Mouse (Mus musculus) small intestine, adult 2 months (tissue): ENCODE measurements around the gene Ubxn7.

ENCODE experiments used
- CTCF ChIP-seq: fragments of 200-500 bp; IDR thresholded peaks from 2 replicates; pipeline ENCODE4 v1.5.1; 2012; ENCODE audit warnings: low read depth, mild to moderate bottlenecking, control low read depth, inconsistent platforms, low read length, moderate library complexity, mixed read lengths; ENCODE audit not compliant: insufficient replicate concordance, insufficient read length; ENCODE audit errors: extremely low read depth
- POLR2A ChIP-seq: fragments of 200-500 bp; IDR thresholded peaks from 2 replicates; pipeline ENCODE4 v1.6.1; 2012; ENCODE audit warnings: low read depth, mild to moderate bottlenecking, control low read depth, inconsistent platforms, low read length, moderate library complexity

GRCm38 (mm10) chr16:32282608-32283007, 49.4 kb upstream of the Ubxn7 start:
- TF ChIP-seq CTCF (no peak), POLR2A (no peak)
